Mouse (Mus musculus) lung, adult 2 months (tissue): ENCODE data around the gene Wdr90. TPM values are rescaled to one million over a fixed set of nuclear protein-coding genes. Genes with fewer than 3 reads are reported as not detected.

ENCODE experiments used
- DNase-seq: peaks from one replicate; pipeline ENCODE4 v3.0.0; 2022
- H3K4me1 ChIP-seq: fragments of 200-500 bp; 2 replicates; pipeline ENCODE4 v1.6.1; 2011; ENCODE audit warnings: low read length; ENCODE audit not compliant: control insufficient read depth, insufficient read depth
- H3K4me3 ChIP-seq: fragments of 200-500 bp; replicated peaks from 2 replicates; pipeline ENCODE3; 2011; ENCODE audit warnings: low read depth, mild to moderate bottlenecking, control low read depth, low read length; ENCODE audit errors: extremely low read depth
- CTCF ChIP-seq: fragments of 200-500 bp; IDR thresholded peaks from 2 replicates; pipeline ENCODE4 v1.5.1; 2011; ENCODE audit warnings: mild to moderate bottlenecking, low read length, control low read depth; ENCODE audit not compliant: insufficient read depth
- POLR2A ChIP-seq: fragments of 200-500 bp; IDR thresholded peaks from 2 replicates; pipeline ENCODE4 v1.6.1; 2011; ENCODE audit warnings: low read depth, mild to moderate bottlenecking, control low read depth, low read length, borderline replicate concordance; ENCODE audit errors: extremely low read depth
- WGBS: fragments of 180-500 bp; shearing (Covaris S2); methylation state at CpG from one replicate; pipeline ENCODE4 v1.1.7; 2018; 5-methylcytosine and 5-hydroxymethylcytosine counted together
- polyA plus RNA-seq: library from polyadenylated mRNA; depleted of rRNA; stranded (reverse); fragments of >200 nt; gene quantifications from 2 replicates; pipeline ENCODE4 v1.2.3, GENCODE M21; 2012

The Wdr90 gene
- polyA plus RNA-seq, 1 experiment, result 40.3 TPM

DNA sequence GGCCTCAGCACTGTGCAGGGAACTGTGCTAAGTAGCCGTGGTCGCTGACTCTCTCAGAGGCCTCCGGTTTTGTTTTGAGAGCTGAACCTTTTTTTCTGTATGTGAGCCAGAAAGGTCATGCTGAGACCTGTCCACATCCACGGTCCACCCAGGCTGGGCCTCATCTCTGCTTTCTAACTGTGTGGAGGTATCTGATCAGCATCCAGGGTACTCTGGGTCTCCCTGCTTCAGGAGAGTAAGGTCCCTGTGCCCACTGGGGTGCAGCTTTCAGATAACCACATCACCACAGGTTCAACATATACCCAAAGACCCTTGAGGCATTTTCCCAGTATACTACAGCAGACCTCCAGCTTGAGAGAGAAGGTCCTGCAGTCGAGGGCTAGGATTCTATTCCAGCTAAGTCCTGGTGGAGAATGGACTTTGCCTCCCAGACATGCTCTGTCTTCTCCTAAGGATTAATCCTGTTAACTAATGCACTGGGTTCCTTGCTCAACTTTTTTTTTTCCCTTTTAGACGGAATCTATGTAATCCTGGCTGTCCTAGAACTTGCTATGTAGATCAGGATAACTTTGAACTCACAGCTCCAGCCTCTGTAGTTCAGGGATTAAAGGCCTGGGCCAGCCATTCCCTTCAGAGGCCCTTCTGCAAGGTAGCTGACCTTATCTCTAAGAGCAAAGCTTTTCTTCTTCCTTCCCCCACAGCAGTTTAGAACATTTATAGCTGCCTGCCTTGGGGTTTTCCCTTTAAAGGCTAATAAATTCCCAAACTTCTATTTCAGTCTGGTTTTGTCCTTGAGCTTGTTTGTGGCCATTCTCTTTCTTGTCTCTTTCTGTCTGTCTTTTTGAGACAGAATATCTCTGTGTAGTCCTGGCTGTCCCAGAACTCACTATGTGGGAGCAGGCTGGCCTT lies 657 bp upstream of the Wdr90 start:
- TF ChIP-seq POLR2A (no peak), CTCF (no peak)
- peak overlapping the region; percentile 92 for H3K4me3 ChIP-seq
- peaks cover 8% of the 10 kb centered on the region; the same call in 1 of the 2 replicates for H3K4me1 ChIP-seq
- DNase-seq, result no peak
- WGBS, result 9% methylated on average over 6 of the region's 6 CpGs

DNA sequence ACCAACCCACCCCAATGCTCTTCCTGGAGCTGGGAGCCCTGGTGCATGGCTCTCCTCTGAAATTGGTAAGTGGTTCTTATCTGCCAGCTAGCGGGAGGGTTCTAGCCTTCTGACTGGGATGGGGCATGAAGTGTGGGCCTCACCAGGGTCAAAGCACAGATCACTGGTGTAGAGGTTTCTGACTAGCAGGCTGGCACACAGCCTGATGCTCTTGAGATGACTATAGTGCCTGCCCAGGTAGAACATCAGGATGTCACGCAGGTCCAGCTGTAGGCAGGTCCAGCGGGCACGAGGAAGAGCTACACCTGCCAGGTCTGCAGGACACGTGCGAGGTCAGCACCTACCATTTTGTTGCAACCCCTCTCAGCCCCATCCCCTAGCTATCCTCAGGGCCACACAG lies 1.1 kb downstream of the Wdr90 start:
- WGBS, result 89% methylated on average over 6 of the region's 6 CpGs
- Histone ChIP-seq H3K4me3 (no peak overlapping the region), H3K4me1 (peaks cover 8% of the 10 kb centered on the region; the same call in 1 of the 2 replicates)
- DNase-seq, result no peak
- TF ChIP-seq POLR2A (no peak), CTCF (no peak)

DNA sequence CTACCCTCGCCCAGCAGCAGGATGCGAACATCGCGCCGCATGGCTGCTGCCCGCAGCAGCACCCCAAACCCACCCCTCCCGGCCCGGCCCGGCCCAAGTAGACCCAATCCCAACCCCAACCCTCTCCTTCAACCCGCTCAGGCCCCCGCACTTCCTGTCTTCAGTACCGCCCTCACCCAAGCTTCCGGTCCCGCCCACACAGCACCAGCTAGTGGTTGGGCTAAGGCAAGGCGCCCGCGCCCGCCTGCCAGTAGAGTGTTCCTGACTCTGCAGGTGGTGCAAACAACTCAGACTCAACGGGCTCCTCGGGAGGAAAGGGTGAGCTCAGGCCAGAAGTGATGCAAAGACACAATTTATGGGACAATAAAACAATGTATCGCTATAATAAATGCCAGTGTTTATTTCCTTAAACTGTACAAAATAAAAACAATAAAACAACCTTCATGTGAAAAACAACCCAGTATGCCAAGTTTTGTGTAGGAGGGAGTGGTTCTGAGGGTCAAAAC lies 16.9 kb downstream of the Wdr90 start, which contains the start of gene Rhot2:
TSS of gene Rhot2 (minus strand) at position 456 of the 506 bp plus-strand sequence.
- peak; percentile 93 for DNase-seq
- peak within 1 kb of the TSS; percentile 75 for H3K4me3 ChIP-seq
- TF ChIP-seq CTCF (no peak), POLR2A (peak; percentile 56)
- WGBS, result under 1% methylated on average over 21 of the region's 21 CpGs
- peaks cover 11% of the 10 kb centered on the region for H3K4me1 ChIP-seq

DNA sequence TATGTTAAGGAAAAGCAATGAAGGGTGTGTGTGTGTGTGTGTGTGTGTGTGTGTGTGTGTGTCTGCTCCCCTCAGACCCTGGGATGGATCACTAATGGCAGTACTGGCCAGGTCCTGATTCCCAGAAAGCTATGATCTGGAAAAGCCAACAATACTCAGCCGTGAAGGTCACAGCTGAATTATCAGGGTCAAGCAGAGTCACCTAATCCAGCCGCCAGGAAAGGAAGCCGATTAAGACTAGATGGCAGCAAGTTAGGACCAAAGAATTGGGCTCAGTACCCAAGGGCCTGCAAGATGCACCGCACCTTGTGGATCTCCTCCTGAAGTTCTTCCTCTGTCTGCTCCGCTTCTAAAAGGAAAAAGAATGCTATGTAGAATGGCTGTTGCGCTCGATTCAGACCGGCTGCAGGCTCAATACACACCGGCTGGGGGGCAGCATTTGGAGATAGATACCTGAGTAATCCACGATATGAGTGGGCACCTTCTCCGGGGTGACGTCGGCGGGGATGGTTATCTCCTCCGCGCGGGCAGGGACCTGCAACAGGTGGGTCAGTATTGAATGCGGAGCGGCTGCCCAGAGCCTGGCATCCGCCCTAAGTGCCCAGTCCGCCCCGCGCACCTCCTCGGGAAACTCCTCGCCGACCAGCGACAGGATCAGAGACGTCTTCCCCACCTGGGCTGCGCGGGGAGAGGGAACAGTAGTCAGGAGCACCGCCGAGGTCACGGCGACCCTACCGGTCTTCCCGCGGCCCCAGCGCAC lies 17.5 kb downstream of the Wdr90 start:
- peak overlapping the region; percentile 75 for H3K4me3 ChIP-seq
- no peak for TF ChIP-seq POLR2A
- TF ChIP-seq CTCF, result no peak
- no peak for DNase-seq
- under 1% methylated on average over 38 of the region's 38 CpGs for WGBS
- H3K4me1 ChIP-seq, result peaks cover 11% of the 10 kb centered on the region

DNA sequence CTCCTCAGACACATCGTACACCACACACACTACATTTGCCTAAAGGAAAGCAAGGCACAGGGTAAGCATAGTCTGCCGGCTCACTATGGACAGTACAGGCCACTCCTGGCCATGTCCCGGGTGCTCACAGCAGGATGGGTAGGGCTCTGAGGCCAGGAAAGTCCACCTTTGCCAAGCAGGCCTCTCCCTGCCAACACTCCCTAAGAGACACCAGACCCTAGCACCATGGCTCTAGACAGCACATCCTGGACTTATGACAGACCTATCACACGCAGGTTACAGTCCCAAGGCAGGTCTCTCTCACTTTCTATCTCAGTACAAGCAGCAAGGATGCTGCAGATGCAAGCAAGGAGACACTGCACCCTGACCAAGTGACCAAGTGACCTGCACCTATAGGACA lies 18.2 kb downstream of the Wdr90 start:
- DNase-seq, result no peak
- whole genome bisulfite sequencing, result 86% methylated on average over 4 of the region's 4 CpGs
- no peak for TF ChIP-seq POLR2A
- TF ChIP-seq CTCF, result no peak
- Histone ChIP-seq H3K4me3 (no peak overlapping the region), H3K4me1 (peaks cover 11% of the 10 kb centered on the region)

DNA sequence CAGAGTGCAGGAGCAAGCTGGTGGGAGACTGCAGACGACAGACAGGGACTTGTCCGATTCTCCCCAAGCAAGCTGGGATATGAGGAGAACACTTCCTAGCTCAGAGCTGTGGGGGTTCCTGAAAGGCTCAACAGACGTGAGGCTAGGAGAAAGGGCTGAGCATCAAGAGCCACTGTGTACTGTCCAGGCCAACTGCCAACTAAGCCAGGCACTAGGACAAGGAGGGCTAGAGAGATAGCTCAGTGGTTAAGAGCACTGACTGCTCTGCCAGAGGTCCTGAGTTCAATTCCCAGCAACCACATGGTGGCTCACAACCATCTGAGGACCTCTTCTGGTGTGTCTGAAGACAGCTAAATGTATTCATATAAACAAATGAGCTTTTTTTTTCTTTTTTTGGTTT lies 18.8 kb downstream of the Wdr90 start:
- no peak for TF ChIP-seq POLR2A
- no peak for TF ChIP-seq CTCF
- DNase-seq, result no peak
- WGBS, result 78% methylated on average over 3 of the region's 3 CpGs
- Histone ChIP-seq H3K4me3 (no peak overlapping the region), H3K4me1 (peaks cover 11% of the 10 kb centered on the region)

DNA sequence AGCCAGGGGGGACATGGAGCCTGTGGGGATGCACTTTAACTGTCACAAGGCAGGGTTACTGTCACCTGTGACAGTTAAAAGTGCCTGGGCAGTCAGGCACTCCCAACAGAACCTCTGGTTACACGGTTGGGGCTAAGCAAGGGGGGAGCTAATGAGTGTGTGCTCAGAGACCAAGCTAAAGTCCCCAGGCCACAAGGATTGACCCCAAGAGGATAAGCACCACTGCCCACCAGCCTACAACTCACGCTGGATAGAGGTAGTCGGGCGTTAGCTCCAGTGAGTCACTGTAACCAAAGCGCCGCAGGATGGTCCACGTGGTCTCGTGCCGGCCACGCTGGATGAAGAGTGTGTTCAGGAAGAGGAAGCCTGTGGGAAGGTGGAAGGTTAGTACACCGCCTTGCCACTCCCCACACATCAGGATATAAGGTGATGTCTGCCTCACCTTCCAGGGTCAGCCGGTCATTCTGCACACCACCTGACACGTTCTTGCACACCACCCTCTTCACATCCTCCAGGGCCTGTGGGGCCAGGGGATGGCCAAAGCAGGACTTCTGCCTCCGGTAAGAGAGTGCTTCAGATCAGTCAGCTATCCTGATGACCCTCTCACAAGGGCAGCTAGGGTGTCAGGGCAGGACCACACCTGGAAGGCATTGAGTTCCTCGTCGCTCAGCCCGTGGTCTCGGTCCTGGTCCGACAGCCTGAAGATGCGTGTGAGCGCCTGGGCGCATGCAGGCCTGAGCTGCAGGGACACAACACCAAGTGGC lies 20.0 kb downstream of the Wdr90 start, which contains the start of gene Gm20683:
TSS of gene Gm20683 (minus strand) at position 647 of the 764 bp plus-strand sequence.
- WGBS, result 93% methylated on average over 22 of the region's 22 CpGs
- no peak within 1 kb of the TSS for H3K4me3 ChIP-seq
- H3K4me1 ChIP-seq, result peaks cover 18% of the 10 kb centered on the region
- TF ChIP-seq CTCF (no peak), POLR2A (no peak)
- no peak for DNase-seq

DNA sequence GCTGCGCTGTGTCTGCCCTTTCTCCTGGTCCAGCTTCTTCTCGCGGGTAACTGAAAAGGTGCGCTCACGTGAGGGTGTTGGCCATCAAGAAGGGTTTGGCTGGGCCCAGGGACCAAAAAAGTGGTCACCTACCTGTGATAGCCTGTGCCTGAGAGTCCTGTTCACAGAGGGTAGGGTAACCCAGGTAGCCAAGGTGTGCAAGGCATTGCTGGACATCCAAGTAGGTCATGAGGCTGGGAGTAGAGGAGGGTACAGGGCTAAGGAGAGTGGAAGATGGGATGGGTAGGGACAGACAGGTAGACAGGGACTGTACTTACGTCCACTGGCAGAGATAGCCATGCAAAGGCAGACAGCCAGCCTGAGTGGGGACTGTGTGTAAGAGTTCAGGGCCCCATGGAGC lies 20.8 kb downstream of the Wdr90 start:
- no peak overlapping the region for H3K4me3 ChIP-seq
- H3K4me1 ChIP-seq, result peaks cover 18% of the 10 kb centered on the region
- 95% methylated on average over 6 of the region's 6 CpGs for WGBS
- TF ChIP-seq POLR2A (no peak), CTCF (no peak)
- no peak for DNase-seq
